Mouse (Mus musculus) heart, adult 11 months (tissue): ENCODE measurements around the gene Rimbp2.
A peak's percentile ranks its signal among the peaks of the same experiment; 100 is the strongest.

ENCODE experiments used
- DNase-seq: peaks from one replicate; pipeline ENCODE4 v3.0.0; 2022

Rimbp2 gene

GRCm38 (mm10) chr5:128841541-128841940 is 111.7 kb downstream of the Rimbp2 start:
- no peak for DNase-seq

- DNase-seq = no peak
These were observed 116.2 kb downstream of the Rimbp2 start for GRCm38 (mm10) chr5:128837045-128837444.

GRCm38 (mm10) chr5:128834126-128834525 is 119.2 kb downstream of the Rimbp2 start:
- no peak for DNase-seq

GRCm38 (mm10) chr5:128822843-128823242 is 130.4 kb downstream of the Rimbp2 start:
- no peak for DNase-seq

GRCm38 (mm10) chr5:128819638-128820285 is 133.5 kb downstream of the Rimbp2 start:
- no peak for DNase-seq

- no peak for DNase-seq
These were observed 137.7 kb downstream of the Rimbp2 start for GRCm38 (mm10) chr5:128815629-128816028.

- DNase-seq = no peak
These were observed 138.2 kb downstream of the Rimbp2 start for GRCm38 (mm10) chr5:128815078-128815477.

- no peak for DNase-seq
These were observed 140.2 kb downstream of the Rimbp2 start for GRCm38 (mm10) chr5:128813121-128813520.

- no peak for DNase-seq
These were observed 141.9 kb downstream of the Rimbp2 start for GRCm38 (mm10) chr5:128811431-128811830.

GRCm38 (mm10) chr5:128810006-128810405 is 143.3 kb downstream of the Rimbp2 start:
- no peak for DNase-seq

- no peak for DNase-seq
These were observed 143.9 kb downstream of the Rimbp2 start for GRCm38 (mm10) chr5:128809406-128809805.

GRCm38 (mm10) chr5:128808547-128809182 is 144.6 kb downstream of the Rimbp2 start:
- no peak for DNase-seq

- DNase-seq = no peak
These were observed 145.9 kb downstream of the Rimbp2 start for GRCm38 (mm10) chr5:128807408-128807807.

- DNase-seq = peak; percentile 88
These were observed 146.8 kb downstream of the Rimbp2 start for GRCm38 (mm10) chr5:128806296-128806998.

- DNase-seq = no peak
These were observed 148.2 kb downstream of the Rimbp2 start for GRCm38 (mm10) chr5:128805092-128805491.

- no peak for DNase-seq
These were observed 152.7 kb downstream of the Rimbp2 start for GRCm38 (mm10) chr5:128800592-128800991.

GRCm38 (mm10) chr5:128781621-128782020 is 171.7 kb downstream of the Rimbp2 start:
- DNase-seq = no peak

GRCm38 (mm10) chr5:128776386-128776785 is 176.9 kb downstream of the Rimbp2 start:
- no peak for DNase-seq

GRCm38 (mm10) chr5:128769026-128769631 is 184.2 kb downstream of the Rimbp2 start:
- DNase-seq = no peak

- DNase-seq = no peak
These were observed 192.2 kb downstream of the Rimbp2 start for GRCm38 (mm10) chr5:128761118-128761517.

GRCm38 (mm10) chr5:128746261-128746660 is 207.0 kb downstream of the Rimbp2 start:
- DNase-seq = peak; percentile 46

GRCm38 (mm10) chr5:128745206-128745605 is 208.1 kb downstream of the Rimbp2 start:
- no peak for DNase-seq

GRCm38 (mm10) chr5:128744351-128744750 is 208.9 kb downstream of the Rimbp2 start:
- DNase-seq = peak; percentile 71

GRCm38 (mm10) chr5:128739838-128740171 is 213.5 kb downstream of the Rimbp2 start:
- peak; percentile 67 for DNase-seq
